Mouse (Mus musculus) heart, embryonic 14.5 days (tissue): ENCODE data around the gene Sbk2. TPM values are rescaled to one million over a fixed set of nuclear protein-coding genes. Genes with fewer than 3 reads are reported as not detected.

ENCODE experiments used
- ATAC-seq: fragments of 200-750 bp; cut with Nextera tagmentation; 2 replicates; pipeline ENCODE4 v1.8.0; 2017; ENCODE audit warnings: low read depth, moderate TSS enrichment; ENCODE audit not compliant: insufficient number of reproducible peaks, insufficient read depth, low FRiP score
- H3K27ac ChIP-seq, 2 experiments: fragments of 200-500 bp in 1 of 2; fragments of 300-500 bp in 1 of 2; sonication (generic) in 1 of 2; replicated peaks in 1 of 2; 2 replicates each; pipeline ENCODE4 v1.5.1; 2012 to 2014; ENCODE audit warnings: low read depth in 2 of 2, low read length in 2 of 2, control low read depth in 1 of 2, mild to moderate bottlenecking in 1 of 2, mixed read lengths in 1 of 2; ENCODE audit not compliant: control insufficient read depth in 1 of 2, insufficient read depth in 1 of 2
- H3K27me3 ChIP-seq: fragments of 300-500 bp; sonication (generic); 2 replicates; pipeline ENCODE4 v1.6.1; 2014; ENCODE audit warnings: mild to moderate bottlenecking, low read length, control low read depth; ENCODE audit not compliant: control insufficient read depth, insufficient read depth
- H3K36me3 ChIP-seq: fragments of 300-500 bp; sonication (generic); 2 replicates; pipeline ENCODE4 v1.6.1; 2014; ENCODE audit warnings: mild to moderate bottlenecking, control low read depth, low read length, mixed read lengths; ENCODE audit not compliant: control insufficient read depth, insufficient read depth
- H3K4me1 ChIP-seq, 2 experiments: fragments of 200-500 bp in 1 of 2; fragments of 300-500 bp in 1 of 2; sonication (generic) in 1 of 2; 2 replicates each; pipeline ENCODE4 v1.6.1; 2012 to 2014; ENCODE audit warnings: low read length in 2 of 2, control low read depth in 1 of 2, mixed read lengths in 1 of 2; ENCODE audit not compliant: control insufficient read depth in 2 of 2, insufficient read depth in 2 of 2
- H3K4me2 ChIP-seq: fragments of 300-500 bp; sonication (generic); 2 replicates; pipeline ENCODE4 v1.6.1; 2014; ENCODE audit warnings: mild to moderate bottlenecking, low read length
- H3K4me3 ChIP-seq, 2 experiments: fragments of 200-500 bp in 1 of 2; fragments of 300-500 bp in 1 of 2; sonication (generic) in 1 of 2; 2 replicates each; pipeline ENCODE4 v1.5.1; 2012 to 2014; ENCODE audit warnings: low read length in 2 of 2, mild to moderate bottlenecking in 2 of 2, control low read depth in 1 of 2, low read depth in 1 of 2, moderate library complexity in 1 of 2; ENCODE audit not compliant: control insufficient read depth in 1 of 2, insufficient read depth in 1 of 2
- H3K9ac ChIP-seq: fragments of 300-500 bp; sonication (generic); 2 replicates; pipeline ENCODE4 v1.6.1; 2014; ENCODE audit warnings: mild to moderate bottlenecking, low read length
- H3K9me3 ChIP-seq: fragments of 300-500 bp; sonication (generic); 2 replicates; pipeline ENCODE4 v1.6.1; 2016; ENCODE audit warnings: low read length, control low read depth; ENCODE audit not compliant: control insufficient read depth
- WGBS: fragments of 180-500 bp; shearing (Covaris S2); extraction: QIAGEN DNeasy Blood & Tissue Kit; methylation state at CpG from one replicate; pipeline ENCODE4 v1.1.7; 2014; 5-methylcytosine and 5-hydroxymethylcytosine counted together
- polyA plus RNA-seq: library from polyadenylated mRNA; unstranded; fragments of >200 nt; fragmentation: Nextera tagmentation; extraction: Ambion mirVana; gene quantifications from 2 replicates; pipeline ENCODE4 v1.2.1, GENCODE M21; 2014

The Sbk2 gene
- polyA plus RNA-seq, 1 experiment from 2014 or later, result 8.1 TPM

GRCm38 (mm10) chr7:4971710-4972109 lies 7.5 kb upstream of the Sbk2 start:
- Histone ChIP-seq H3K36me3 (no peaks in the 10 kb centered on the region), H3K9me3 (peaks cover under 1% of the 10 kb centered on the region; the same call in 1 of the 2 replicates), H3K27me3 (no peaks in the 10 kb centered on the region), H3K27ac (peak overlapping the region in 1 of 2 experiments; percentile 62; a peak in 2 of 4 replicates), H3K4me1 (peaks cover 9% of the 10 kb centered on the region in 2 experiments), H3K4me3 (no peak overlapping the region), H3K4me2 (no peak overlapping the region), H3K9ac (no peak overlapping the region)
- no peak for ATAC-seq
- 18% methylated on average over 7 of the region's 7 CpGs for WGBS

- peak within 1 kb of the TSS in 1 of 2 experiments; percentile 62; a peak in 2 of 4 replicates for H3K27ac ChIP-seq
- H3K4me3 ChIP-seq, result no peak within 1 kb of the TSS
- no peak within 1 kb of the TSS for H3K9ac ChIP-seq
- peaks cover 9% of the 10 kb centered on the region in 2 experiments for H3K4me1 ChIP-seq
- no peaks in the 10 kb centered on the region for H3K36me3 ChIP-seq
- H3K9me3 ChIP-seq, result no peaks in the 10 kb centered on the region
- H3K27me3 ChIP-seq, result no peaks in the 10 kb centered on the region
- no peak for ATAC-seq
- H3K4me2 ChIP-seq, result no peak within 1 kb of the TSS
- 40% methylated on average over 6 of the region's 6 CpGs for WGBS
These were observed 6.9 kb upstream of the Sbk2 start, which contains the start of gene Sbk3 for GRCm38 (mm10) chr7:4971068-4971467. TSS of gene Sbk3 (minus strand) at chr7:4971168.

DNA sequence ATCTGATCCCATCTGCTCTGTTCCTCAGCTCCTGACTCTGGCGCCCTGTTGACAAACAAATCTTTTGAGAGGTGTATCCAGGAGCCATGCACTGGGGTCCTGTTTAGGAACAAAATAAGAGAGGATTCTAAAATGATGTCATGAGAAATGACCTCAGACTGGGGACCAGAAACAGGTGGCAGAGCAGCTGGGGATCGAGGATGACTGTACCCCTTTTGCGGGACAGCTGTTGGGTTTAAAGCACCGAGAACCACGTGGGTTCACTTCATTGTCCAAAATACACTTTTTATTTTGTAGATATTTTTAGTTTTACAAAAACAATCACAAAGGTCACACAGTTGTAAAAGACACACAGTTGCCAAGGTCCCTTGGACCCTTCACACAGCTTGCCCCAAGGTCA lies 782 bp upstream of the Sbk2 start:
- Histone ChIP-seq H3K27me3 (0 out of 2 replicates have a peak, but pooled peaks cover 4% of the 10 kb centered on the region), H3K9ac (no peak overlapping the region), H3K4me1 (no peaks in the 10 kb centered on the region), H3K36me3 (no peaks in the 10 kb centered on the region), H3K9me3 (no peaks in the 10 kb centered on the region), H3K4me2 (no peak overlapping the region), H3K4me3 (no peak overlapping the region), H3K27ac (no peak overlapping the region)
- no peak for ATAC-seq
- 66% methylated on average over 5 of the region's 5 CpGs for WGBS

- H3K36me3 ChIP-seq, result no peaks in the 10 kb centered on the region
- no peak overlapping the region for H3K4me2 ChIP-seq
- H3K27ac ChIP-seq, result no peak overlapping the region
- H3K4me1 ChIP-seq, result no peaks in the 10 kb centered on the region
- WGBS, result 73% methylated on average over 5 of the region's 5 CpGs
- H3K9me3 ChIP-seq, result no peaks in the 10 kb centered on the region
- no peak overlapping the region for H3K4me3 ChIP-seq
- no peak for ATAC-seq
- no peak overlapping the region for H3K9ac ChIP-seq
- H3K27me3 ChIP-seq, result 0 out of 2 replicates have a peak, but pooled peaks cover 4% of the 10 kb centered on the region
These were observed 679 bp downstream of the Sbk2 start for GRCm38 (mm10) chr7:4963527-4963926.

DNA sequence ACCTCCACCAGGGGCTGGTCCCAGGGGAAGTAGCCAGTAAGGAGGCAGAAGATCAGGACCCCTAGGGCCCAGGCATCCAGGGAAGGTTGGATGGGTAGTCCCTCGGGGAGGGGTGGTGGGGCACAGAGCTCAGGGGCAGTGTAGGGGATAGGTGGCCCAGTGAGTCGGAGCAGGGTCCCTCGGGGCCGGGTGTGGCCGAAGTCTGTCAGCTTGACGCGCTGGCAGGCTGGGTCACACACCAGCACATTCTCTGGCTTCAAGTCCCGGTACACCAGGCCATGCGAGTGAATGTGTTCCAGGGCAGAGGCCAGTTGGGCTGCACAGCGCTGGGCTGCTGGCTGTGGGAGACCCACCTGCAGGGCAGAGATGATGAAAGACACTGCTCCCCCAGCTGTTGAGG lies 6.8 kb downstream of the Sbk2 start:
- 74% methylated on average over 10 of the region's 10 CpGs for WGBS
- ATAC-seq, result no peak
- H3K4me1 ChIP-seq, result peaks cover 5 to 12% of the 10 kb centered on the region in 2 experiments; a peak in 3 of 4 replicates
- H3K27me3 ChIP-seq, result no peaks in the 10 kb centered on the region
- H3K9ac ChIP-seq, result no peak overlapping the region
- no peak overlapping the region for H3K27ac ChIP-seq
- no peak overlapping the region for H3K4me3 ChIP-seq
- no peaks in the 10 kb centered on the region for H3K36me3 ChIP-seq
- H3K9me3 ChIP-seq, result no peaks in the 10 kb centered on the region
- H3K4me2 ChIP-seq, result no peak overlapping the region

DNA sequence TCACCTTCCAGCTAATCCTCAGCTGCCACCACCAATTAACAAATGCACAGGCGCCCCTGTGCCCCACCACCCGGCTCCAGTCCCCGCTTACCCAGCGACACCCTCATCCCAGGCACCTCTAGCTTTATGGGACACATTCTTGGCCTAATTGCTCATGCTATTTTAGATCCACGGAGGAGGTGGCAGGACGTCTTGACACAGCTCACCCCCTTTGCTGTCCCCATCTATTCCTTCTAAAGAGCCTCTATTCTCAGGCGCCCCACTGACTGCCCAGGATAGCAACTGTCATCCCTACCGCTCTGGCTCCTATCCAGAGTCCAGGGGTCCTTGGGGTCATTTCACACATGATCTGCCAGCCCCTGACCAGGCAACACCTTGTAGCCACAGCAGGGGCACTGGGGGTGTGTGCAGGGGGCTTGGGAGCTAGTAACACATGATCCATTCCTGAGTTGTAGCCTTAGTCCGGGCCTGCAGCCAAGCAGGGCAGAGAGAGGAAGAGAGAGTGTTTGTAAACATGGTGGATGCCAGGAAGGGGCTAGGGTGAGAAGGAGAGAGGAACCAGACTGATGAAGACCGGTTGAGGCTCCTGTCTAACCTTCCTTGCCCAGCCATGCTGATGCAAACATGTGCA lies 10.3 kb downstream of the Sbk2 start:
- Histone ChIP-seq H3K4me1 (peaks cover 7 to 12% of the 10 kb centered on the region in 2 experiments; a peak in 3 of 4 replicates), H3K27me3 (no peaks in the 10 kb centered on the region), H3K9ac (no peak overlapping the region), H3K9me3 (no peaks in the 10 kb centered on the region), H3K4me3 (no peak overlapping the region), H3K4me2 (0 out of 2 replicates have a peak overlapping the region, but pooled peaks have one; percentile 1), H3K27ac (peak overlapping the region in 1 of 2 experiments; percentile 82; a peak in 3 of 4 replicates), H3K36me3 (no peaks in the 10 kb centered on the region)
- peak; percentile 77 for ATAC-seq
- WGBS, result 10% methylated on average over 10 of the region's 10 CpGs

GRCm38 (mm10) chr7:4950561-4951342 lies 13.5 kb downstream of the Sbk2 start:
- no peak overlapping the region for H3K4me2 ChIP-seq
- 77% methylated on average over 19 of the region's 19 CpGs for WGBS
- no peaks in the 10 kb centered on the region for H3K9me3 ChIP-seq
- H3K27me3 ChIP-seq, result no peaks in the 10 kb centered on the region
- H3K4me3 ChIP-seq, result no peak overlapping the region
- H3K36me3 ChIP-seq, result no peaks in the 10 kb centered on the region
- ATAC-seq, result no peak
- peaks cover 7 to 12% of the 10 kb centered on the region in 2 experiments; a peak in 3 of 4 replicates for H3K4me1 ChIP-seq
- no peak overlapping the region for H3K9ac ChIP-seq
- no peak overlapping the region for H3K27ac ChIP-seq
